ENCODE assay signal across 11 mouse cellular contexts in the genomic region with DNA sequence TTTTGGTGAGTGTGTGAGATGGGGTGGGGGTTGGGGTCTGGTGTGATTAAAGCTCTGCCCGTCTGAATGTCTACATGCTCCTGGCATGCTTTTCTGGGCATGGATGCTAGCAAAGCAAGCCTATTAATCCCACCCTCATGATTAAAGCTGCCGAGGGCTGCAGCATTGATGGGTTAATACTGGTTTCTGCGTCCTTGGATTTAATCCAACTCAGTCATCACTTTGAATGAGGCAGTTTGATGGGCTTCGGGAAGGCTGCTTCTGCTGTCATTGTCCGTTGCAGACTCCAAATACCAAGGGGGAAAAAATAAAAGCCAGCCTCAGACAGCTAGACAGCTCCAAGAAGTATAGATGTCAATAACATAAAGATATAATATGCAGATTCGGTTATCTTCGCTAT.
DNase-seq lines count a peak whose midpoint lies in the region; ATAC-seq and TF ChIP-seq lines count a peak whose summit lies in the region.
"Had no signal": no experiment of that assay in that cellular context is flagged by ENCODE, and none has a peak within 500 bp of the region (broad histone marks: within the 10 kb centered on the region; RNA-seq: fewer than 3 reads in every experiment).

No protein-coding gene starts in this region.

- no peaks in the 10 kb centered on the region for H3K9me3 ChIP-seq in kidney, embryonic 16.5 days (ENCODE audit: low read length)
- no peaks in the 10 kb centered on the region for H3K9me3 ChIP-seq in forebrain, embryonic 12.5 days
- H3K9me3 ChIP-seq in midbrain, embryonic 14.5 days (ENCODE audit: control insufficient read depth, low read length): no peaks in the 10 kb centered on the region
- H3K9me3 ChIP-seq in liver, postnatal 0 days (ENCODE audit: low read length): no peaks in the 10 kb centered on the region
- H3K9me3 ChIP-seq: embryonic facial prominence, embryonic 12.5 days had no signal

- no peaks in the 10 kb centered on the region for H3K36me3 ChIP-seq in kidney, embryonic 16.5 days (ENCODE audit: insufficient read depth, low read length)
- H3K36me3 ChIP-seq in forebrain, embryonic 12.5 days (replicated peaks): no peaks in the 10 kb centered on the region
- H3K36me3 ChIP-seq in midbrain, embryonic 14.5 days (ENCODE audit: control insufficient read depth, insufficient read depth, low read length): no peaks in the 10 kb centered on the region
- no peaks in the 10 kb centered on the region for H3K36me3 ChIP-seq in liver, postnatal 0 days (replicated peaks; ENCODE audit: insufficient read depth, low read length)
- H3K36me3 ChIP-seq: embryonic facial prominence, embryonic 12.5 days had no signal

- ATAC-seq in kidney, embryonic 16.5 days (ENCODE audit: low FRiP score, low TSS enrichment): no peak
- peak; percentile 85 for ATAC-seq in forebrain, embryonic 12.5 days (ENCODE audit: low FRiP score)
- ATAC-seq in midbrain, embryonic 14.5 days (ENCODE audit: low FRiP score, low TSS enrichment): peak; percentile 76; the same call in 1 of the 2 replicates
- no peak for ATAC-seq in megakaryocyte-erythroid progenitor cell, adult 5-6 weeks (replicated peaks; ENCODE audit: low FRiP score, low TSS enrichment, poor library complexity, severe bottlenecking)
- ATAC-seq in liver, postnatal 0 days: no peak

- H3K27me3 ChIP-seq in kidney, embryonic 16.5 days (ENCODE audit: insufficient read depth, low read length): no peaks in the 10 kb centered on the region
- H3K27me3 ChIP-seq in forebrain, embryonic 12.5 days: no peaks in the 10 kb centered on the region
- no peaks in the 10 kb centered on the region for H3K27me3 ChIP-seq in midbrain, embryonic 14.5 days (ENCODE audit: control insufficient read depth, insufficient read depth, low read length)
- no peaks in the 10 kb centered on the region for H3K27me3 ChIP-seq in liver, postnatal 0 days (ENCODE audit: insufficient read depth, low read length)
- H3K27me3 ChIP-seq: embryonic facial prominence, embryonic 12.5 days had no signal

- no peak overlapping the region for H3K27ac ChIP-seq in kidney, embryonic 16.5 days (ENCODE audit: low read length)
- peak overlapping the region; percentile 86 for H3K27ac ChIP-seq in forebrain, embryonic 12.5 days
- peak overlapping the region; percentile 73 for H3K27ac ChIP-seq in midbrain, embryonic 14.5 days (replicated peaks; ENCODE audit: low read depth, low read length)
- no peak overlapping the region for H3K27ac ChIP-seq in liver, postnatal 0 days (ENCODE audit: low read depth)
- H3K27ac ChIP-seq: embryonic facial prominence, embryonic 12.5 days; heart, adult 2 months had no signal

- WGBS in kidney, embryonic 16.5 days: 44% methylated on average over 7 of the region's 7 CpGs
- 10% methylated on average over 7 of the region's 7 CpGs for WGBS in forebrain, embryonic 12.5 days
- 6% methylated on average over 7 of the region's 7 CpGs for WGBS in midbrain, embryonic 14.5 days
- WGBS in liver, postnatal 0 days (ENCODE audit: insufficient replicate concordance): 68% methylated on average over 7 of the region's 7 CpGs

- H3K9ac ChIP-seq in kidney, embryonic 16.5 days (replicated peaks; ENCODE audit: low read length): no peak overlapping the region
- H3K9ac ChIP-seq in forebrain, embryonic 12.5 days: no peak overlapping the region
- no peak overlapping the region for H3K9ac ChIP-seq in midbrain, embryonic 14.5 days (replicated peaks; ENCODE audit: low read length)
- H3K9ac ChIP-seq in liver, postnatal 0 days (replicated peaks): no peak overlapping the region
- H3K9ac ChIP-seq: embryonic facial prominence, embryonic 12.5 days had no signal

- peaks cover 3% of the 10 kb centered on the region; the same call in 1 of the 2 replicates for H3K4me1 ChIP-seq in kidney, embryonic 16.5 days (ENCODE audit: insufficient read depth, low read length)
- H3K4me1 ChIP-seq in forebrain, embryonic 12.5 days: peaks cover 31% of the 10 kb centered on the region
- H3K4me1 ChIP-seq in midbrain, embryonic 14.5 days (ENCODE audit: control insufficient read depth, insufficient read depth, low read length): peaks cover 28% of the 10 kb centered on the region
- no peaks in the 10 kb centered on the region for H3K4me1 ChIP-seq in liver, postnatal 0 days (ENCODE audit: insufficient read depth)

- TF ChIP-seq CTCF in liver, postnatal 0 days (IDR thresholded peaks at IDR 0.05; ENCODE audit: low read depth): no peak

- DNase-seq in kidney, postnatal 10 days: peak; percentile 8
- DNase-seq in adrenal gland, postnatal 36 days: peak; percentile 3 to 34
- DNase-seq in midbrain, embryonic 14.5 days: peak; percentile 87
- no peak for DNase-seq in liver, postnatal 0 days
- no peak for DNase-seq in spleen, adult 18-20 months
- DNase-seq: heart, adult 2 months had no signal

- no peak for TF ChIP-seq EP300 in liver, postnatal 0 days (IDR thresholded peaks at IDR 0.05; ENCODE audit: low read depth)

- no peak overlapping the region for H3K4me2 ChIP-seq in kidney, embryonic 16.5 days (replicated peaks; ENCODE audit: low read depth, low read length)
- peak overlapping the region; percentile 35 for H3K4me2 ChIP-seq in forebrain, embryonic 12.5 days
- peak overlapping the region; percentile 44 for H3K4me2 ChIP-seq in midbrain, embryonic 14.5 days (ENCODE audit: low read length)
- no peak overlapping the region for H3K4me2 ChIP-seq in liver, postnatal 0 days (ENCODE audit: low read depth, low read length)
- H3K4me2 ChIP-seq: embryonic facial prominence, embryonic 12.5 days; liver, embryonic 11.5 days had no signal

- no peak overlapping the region for H3K4me3 ChIP-seq in kidney, embryonic 16.5 days (ENCODE audit: low read length)
- H3K4me3 ChIP-seq in forebrain, embryonic 12.5 days (replicated peaks): no peak overlapping the region
- no peak overlapping the region for H3K4me3 ChIP-seq in midbrain, embryonic 14.5 days (replicated peaks; ENCODE audit: low read depth, low read length)
- H3K4me3 ChIP-seq in liver, postnatal 0 days (ENCODE audit: low read depth, low read length): no peak overlapping the region
- H3K4me3 ChIP-seq: embryonic facial prominence, embryonic 12.5 days; heart, adult 2 months had no signal

Comparison
In these comparisons a context has a peak if more than half of its experiments do, and no peak if none do; other contexts are left out.
1. DNase-seq: peak in kidney, postnatal 10 days (single experiment), adrenal gland, postnatal 36 days (2 of 2) and midbrain, embryonic 14.5 days (single experiment); none in liver, postnatal 0 days (single experiment) and spleen, adult 18-20 months (0 of 2).
2. ATAC-seq: peak in forebrain, embryonic 12.5 days (single experiment) and midbrain, embryonic 14.5 days (single experiment); none in kidney, embryonic 16.5 days (single experiment), megakaryocyte-erythroid progenitor cell, adult 5-6 weeks (single experiment) and liver, postnatal 0 days (single experiment).
3. H3K27ac ChIP-seq: peak in forebrain, embryonic 12.5 days (single experiment) and midbrain, embryonic 14.5 days (single experiment); none in kidney, embryonic 16.5 days (single experiment) and liver, postnatal 0 days (single experiment).
4. H3K4me2 ChIP-seq: peak in forebrain, embryonic 12.5 days (single experiment) and midbrain, embryonic 14.5 days (single experiment); none in kidney, embryonic 16.5 days (single experiment) and liver, postnatal 0 days (single experiment).